Mouse (Mus musculus) right cerebral cortex, adult 2 months (tissue): ENCODE measurements around the gene Tectb.
"Not testable (repeated sequence)": the region's sequence is repeated elsewhere in the genome, so short reads cannot be mapped to it uniquely, and the experiment has no call there.

Experiments
- DNase-seq, 2 experiments: peaks; one replicate each; pipeline ENCODE4 v3.0.0; 2021 to 2022; ENCODE audit warnings: low spot score in 2 of 2

The Tectb gene

DNA sequence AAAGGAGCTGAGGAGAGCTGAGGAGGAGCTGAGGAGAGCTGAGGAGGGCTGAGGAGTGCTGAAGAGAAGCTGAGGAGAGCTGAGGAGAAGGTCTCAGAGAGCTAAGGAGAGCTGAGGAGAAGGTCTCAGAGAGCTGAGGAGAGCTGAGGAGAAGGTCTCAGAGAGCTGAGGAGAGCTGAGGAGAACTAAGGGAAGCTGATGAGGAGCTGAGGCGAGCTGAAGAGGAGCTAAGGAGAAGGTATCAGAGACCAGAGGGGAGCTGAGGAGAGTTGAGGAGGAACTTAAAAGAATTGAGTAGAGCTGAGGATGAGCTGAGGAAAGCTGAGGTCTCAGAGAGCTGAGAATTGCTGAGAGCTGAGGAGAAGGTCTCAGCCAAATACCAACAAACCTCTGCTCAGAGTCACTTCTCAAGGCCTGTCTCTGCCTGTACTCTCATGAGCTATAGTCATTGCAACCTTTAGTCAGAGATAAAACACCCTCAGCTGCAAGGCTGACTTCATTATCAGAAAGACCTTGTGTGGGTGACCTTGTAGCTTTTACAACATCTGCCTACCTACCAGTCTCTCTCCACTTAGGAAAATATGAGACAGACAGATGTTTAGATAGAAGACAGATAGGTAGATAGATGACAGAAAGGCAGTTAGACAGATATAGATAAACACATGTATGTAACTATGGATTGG lies 15.2 kb upstream of the Tectb start:
- DNase-seq = no peak

DNA sequence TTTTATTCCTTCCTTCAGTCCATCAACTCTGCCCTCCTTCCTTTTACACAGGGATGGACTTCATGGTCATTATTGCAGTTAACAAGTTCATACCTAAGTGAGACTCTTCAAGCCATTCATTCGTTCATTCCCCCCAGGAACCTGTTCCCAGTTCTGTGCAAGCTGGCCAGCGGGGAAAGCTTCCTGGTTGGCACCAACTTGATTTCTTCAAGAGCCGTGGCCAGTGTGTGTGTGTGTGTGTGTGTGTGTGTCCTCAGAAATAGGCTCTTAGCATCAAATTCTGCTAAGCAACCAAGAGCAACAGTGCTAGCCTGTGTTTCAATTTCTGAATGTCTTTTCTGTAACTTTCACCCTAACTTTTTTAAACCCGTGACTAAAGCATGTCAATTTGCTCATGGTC lies 14.6 kb upstream of the Tectb start:
- DNase-seq = no peak

DNA sequence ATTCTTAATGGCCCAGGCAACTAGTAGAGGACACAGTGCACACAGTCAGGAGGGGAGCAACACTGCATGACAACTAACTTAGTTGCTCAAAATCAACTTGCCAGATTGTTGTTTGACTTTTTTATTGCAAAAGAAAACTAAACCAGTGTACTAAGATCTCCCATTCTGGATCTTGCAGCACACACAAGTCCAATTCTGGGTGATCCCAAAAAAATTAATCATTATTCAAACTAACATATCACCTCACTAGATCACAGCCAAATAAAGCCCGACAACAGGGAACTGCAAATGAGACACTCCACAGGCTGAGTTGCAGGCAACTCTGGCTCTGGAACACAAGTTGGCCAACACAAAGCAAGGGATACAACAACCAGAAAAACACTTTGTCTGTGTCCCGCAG lies 13.8 kb upstream of the Tectb start:
- no peak for DNase-seq

DNA sequence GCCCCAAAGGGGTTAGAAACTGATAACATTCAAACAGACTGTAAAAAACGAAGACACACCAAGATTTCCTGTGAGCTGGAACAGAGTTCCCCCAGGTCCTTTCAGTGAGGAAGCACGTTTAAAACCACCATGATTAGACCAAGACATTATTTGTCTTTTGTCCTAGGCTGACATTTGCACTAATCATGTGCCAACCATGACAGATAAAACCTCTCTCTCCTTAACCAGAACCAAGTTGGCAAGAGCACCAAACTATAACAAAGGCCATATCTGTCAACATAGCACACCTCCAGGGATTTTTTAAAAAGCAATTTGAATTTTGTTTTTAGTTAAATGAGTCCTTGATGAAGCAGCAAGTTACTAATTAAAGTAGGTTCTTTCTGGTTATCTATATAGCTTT lies 12.8 kb upstream of the Tectb start:
- DNase-seq = no peak

DNA sequence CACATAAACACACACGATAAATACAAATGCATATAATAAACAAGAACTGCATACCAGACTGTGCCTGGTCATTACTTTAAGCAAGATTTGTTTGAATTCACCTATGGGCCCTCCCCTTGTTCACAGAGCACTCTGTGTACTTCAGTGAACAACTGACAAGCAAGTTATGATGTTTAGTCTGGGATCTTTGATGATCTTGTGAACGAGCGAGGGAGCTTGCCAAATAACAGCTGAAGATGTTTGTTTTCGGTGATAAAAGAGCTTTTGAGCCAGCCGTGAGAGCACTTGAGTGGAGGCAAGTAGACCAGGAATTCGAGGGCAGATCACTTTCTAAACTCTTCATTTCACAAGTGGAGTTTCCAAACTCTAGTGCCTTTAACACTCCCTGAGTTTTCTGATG lies 12.2 kb upstream of the Tectb start:
- no peak for DNase-seq

DNA sequence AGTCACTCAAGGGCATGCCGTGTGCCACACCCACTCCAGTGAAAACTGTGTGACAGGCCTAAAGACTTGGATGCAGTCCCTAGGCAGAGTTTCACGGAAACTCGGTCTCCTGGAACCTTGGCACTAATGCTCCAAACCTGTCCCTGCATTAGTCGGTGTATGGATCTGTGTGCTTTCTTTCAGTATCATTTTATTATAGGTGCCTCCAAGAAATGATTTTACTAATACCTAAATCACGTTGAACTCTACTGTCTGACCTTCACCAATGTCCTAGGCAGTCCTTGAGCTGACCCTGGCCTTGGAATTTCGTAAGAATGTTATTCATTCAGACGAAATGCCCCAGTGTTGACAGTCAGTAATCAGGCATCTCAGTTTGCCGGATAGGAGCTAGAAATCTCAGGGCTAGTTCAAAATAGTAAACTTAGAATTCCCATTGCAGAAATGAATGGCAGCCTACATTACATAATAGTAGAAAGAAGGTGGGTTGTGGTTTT lies 11.2 kb upstream of the Tectb start:
- not testable (repeated sequence) for DNase-seq

DNA sequence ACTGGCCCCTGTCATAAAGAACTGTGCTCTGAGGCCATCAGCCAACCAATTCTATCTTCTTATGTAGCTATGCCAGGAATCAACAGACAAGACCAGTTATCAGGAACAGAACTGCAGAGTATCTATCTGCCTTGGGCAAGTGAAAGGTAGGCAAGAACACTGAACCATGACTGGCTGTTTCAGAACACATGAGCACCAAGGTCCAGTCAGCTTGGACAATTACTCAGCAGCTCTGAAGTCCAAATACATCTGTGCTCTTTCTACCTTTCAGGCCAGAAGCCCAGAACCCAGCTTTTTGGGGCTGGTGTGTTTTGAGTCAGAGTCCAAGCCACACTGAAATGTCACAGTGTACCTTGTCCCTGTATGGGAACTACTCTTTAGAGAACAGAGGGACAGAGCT lies 10.1 kb upstream of the Tectb start:
- DNase-seq = no peak

DNA sequence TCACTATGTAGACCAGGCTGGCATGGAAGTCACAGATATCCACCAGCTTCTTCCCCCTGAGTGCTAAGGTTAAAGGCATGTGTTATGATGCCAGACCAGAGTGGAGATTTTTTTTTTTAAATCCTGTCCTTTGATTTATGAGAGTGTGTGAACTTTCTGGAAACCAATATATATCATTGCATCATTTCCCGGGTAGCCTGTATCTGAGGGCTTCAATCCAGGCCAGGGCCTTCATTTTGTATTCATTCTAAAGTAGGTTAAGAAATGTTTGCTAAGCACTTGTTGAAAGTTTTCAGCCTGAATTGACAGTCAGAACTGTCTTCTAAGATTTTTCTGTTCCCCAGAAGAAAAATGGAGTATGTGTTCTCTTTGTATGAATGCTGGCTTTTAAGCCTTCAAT lies 8.9 kb upstream of the Tectb start:
- no peak for DNase-seq

DNA sequence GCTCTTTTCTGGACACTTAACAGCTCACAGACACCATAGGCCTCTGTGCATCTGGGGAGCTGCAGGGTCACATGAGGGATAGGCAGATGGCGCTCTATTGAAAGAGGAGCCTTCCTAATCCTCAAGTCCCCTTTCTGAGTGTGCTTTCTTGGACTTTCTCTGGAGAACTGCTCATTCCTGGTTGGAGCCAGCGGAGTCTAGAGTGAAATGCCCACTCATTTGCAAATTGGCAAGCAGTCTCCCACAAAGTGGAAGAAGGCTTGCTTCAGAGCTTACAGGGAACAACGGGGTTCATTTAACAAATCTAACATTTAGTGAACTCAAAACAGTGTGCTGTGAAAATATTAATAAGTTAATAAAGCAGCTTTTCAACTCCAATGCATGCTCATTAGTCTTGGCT lies 3.4 kb upstream of the Tectb start:
- DNase-seq = peak in 1 of 2 experiments; percentile 14

DNA sequence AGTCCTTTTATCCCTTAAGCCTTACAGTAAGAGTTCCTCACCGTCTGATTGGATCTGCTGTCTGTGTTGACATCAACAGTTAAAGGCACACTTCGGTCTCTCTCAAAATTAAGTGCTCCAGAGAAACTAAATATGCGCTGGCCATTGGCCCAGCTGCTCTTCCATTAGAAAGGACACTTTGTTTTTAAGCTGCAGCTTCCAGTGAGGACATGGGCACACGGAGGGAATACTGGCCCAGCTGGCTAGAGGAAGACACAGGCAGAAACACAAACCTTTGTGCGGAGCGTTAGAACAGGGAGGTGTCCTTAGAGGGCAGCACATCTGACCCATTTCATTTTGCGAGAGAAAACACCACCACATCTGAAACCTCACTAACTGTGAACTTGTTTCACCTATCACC lies 3.9 kb downstream of the Tectb start:
- no peak for DNase-seq

DNA sequence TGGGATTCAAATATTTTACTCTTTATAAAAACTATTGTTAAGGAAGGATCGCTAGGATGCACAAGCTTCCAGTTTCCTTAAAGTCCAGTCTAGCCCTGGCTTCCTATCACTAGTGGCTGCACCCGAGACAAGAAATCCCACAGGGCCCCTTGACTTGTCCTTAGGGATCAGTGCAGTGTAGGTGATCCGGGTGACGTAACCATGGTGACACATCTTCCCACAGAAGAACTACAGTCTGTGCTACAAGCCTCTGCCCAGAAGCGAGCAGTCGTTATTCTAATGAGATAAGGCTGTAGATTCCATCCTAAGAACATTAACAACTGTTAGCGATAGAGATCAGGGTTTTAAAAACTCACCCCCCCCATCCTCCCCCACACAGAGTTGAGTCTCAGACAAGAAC lies 4.5 kb downstream of the Tectb start:
- no peak for DNase-seq

DNA sequence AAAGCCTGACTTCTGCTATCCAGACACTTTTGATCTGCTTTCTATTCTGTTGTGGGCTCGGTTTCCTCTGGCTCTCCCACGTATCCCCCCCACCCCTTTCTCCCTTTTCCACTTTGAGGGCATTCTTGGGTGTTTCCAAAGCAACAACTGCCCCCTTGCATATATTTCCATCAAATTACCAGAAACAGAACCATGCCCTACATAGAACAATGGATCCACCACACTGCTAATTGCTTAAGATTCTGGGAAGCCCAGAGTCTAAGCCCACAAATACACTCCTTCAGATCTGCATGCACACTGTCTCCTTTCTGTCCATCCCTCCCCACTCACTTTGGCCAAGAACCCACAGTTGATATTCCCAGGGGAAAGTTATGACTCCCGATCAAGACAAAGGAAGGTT lies 5.1 kb downstream of the Tectb start:
- DNase-seq = no peak

DNA sequence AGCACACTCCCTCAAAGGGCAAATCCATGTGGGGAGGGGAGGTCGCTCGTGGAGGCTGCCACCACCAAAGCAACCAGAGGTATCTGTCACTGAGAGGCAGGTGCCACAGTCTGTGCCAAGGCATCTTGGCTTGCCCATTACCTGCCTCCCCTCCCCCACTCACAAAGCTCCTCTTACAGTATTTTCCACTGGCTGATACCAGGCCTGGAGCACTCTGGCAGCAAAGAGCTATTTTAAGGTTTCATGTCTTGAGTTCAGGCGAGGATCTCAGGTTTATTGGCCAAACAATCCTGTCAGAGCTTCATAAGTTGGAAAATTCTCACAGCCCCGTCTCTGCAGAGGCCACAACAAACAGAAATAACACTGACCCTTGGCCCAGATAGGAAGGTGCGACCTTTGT lies 9.5 kb downstream of the Tectb start:
- no peak for DNase-seq

DNA sequence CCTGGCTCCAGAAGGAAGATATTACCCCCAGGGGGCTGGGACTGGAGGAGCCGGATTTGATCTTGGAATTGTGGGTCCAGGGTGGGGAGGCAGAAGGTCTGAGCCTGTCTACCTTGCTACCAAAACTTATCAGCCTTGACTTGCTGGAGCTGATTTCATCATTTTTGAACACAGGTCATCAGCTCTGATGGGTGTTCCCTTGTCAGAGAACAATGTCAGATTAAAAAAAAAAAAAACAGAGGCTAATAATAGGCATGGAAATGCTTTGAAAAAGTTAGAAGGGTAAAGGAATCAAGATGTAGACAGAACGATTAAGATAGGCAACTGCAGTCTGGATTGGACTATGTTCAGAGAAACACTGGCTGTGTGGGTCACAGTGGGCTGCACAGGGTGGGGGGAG lies 11.1 kb downstream of the Tectb start:
- DNase-seq = no peak

DNA sequence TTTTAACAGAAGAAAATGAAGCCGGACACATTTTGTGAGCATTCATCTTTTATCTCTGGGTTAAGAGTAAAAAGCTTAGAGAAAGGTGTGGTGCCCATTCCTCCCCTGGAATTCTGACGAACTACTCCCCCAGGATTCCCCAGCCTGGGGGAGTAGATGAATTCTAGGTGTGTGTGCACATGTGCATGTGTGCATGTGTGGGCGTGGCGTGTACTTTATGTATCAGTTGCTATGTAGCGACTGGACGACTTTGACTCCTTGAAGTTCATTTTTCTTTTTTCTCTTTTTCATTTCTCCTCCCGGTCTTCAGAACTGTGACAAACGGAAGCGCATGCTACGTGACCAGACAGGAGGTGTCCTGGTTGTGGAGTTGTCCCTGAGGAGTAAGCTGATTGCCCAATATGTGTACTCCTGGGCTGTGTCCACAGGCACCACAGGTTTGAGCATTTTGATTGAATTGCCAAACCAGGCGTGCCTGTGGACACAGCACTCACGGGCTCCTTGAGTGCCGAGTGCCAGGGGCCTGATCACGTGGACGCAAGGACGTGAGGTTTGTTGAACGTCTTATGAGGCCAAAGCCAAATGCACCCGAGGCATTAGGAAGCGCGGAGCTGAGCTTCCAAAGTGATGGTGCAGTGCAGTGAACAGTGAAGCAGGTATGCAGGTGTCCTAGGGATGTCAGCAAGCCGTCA lies 11.9 kb downstream of the Tectb start:
- no peak for DNase-seq

DNA sequence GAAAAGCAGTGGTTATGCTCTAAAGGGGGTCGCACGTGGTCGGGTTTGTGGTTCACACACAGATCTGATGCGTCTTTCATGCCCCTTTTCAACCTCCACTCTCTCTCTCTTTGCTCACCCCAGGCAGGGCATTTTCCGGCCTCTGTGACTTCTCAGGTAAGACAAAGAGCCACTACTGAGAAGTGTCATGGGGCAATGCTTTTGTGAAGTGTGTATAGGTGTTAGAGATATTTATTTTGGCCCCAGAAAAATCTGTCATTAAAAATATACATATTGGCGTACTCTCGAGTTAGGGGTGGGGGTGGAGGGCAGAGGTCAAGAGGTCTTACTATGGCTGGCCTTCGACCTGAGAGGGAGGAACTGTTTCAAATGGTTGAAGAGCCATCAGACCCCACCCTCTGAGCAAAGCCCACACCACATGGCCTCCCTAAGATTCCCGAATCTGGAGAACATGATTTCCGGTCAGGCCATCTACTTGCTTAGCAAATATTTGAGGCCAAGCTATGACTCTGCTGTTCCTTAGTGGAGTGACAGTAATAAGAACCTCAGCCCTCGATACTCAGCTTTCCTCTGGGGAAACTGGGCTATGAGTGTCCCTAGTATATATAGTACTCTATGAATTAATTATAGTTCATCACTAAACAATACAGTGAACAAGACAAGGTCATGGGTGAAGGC lies 13.3 kb downstream of the Tectb start:
- no peak for DNase-seq

DNA sequence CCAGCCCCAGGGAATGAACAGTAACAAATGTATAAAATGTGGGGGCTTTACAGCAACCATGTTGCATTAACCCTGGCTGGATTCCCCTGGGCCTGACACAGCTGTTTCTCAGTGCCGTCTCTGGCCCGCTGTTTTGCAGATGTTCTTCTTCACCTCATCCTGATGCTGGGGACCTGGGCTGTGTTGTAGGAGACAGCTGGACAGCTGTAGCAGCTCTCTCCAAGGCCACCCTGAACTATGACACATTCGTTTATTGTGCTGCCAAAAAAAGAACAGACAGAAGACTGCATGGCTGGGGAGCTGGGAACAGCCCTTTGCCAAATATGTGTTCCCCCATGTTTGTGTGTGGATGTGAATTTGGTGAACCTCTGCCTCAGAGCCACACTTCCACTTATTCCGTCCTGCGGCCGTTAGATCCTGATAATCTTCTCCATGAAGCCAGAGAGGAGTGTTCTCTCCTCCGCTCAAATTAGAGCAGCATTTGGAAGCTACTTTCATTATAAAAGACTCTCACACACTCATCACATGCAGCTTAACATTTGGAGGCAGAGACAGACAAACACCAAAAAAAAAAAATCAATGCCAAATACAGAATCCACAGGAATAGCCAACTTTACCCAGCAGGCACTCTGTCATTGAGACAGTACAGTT lies 14.1 kb downstream of the Tectb start:
- DNase-seq = no peak

DNA sequence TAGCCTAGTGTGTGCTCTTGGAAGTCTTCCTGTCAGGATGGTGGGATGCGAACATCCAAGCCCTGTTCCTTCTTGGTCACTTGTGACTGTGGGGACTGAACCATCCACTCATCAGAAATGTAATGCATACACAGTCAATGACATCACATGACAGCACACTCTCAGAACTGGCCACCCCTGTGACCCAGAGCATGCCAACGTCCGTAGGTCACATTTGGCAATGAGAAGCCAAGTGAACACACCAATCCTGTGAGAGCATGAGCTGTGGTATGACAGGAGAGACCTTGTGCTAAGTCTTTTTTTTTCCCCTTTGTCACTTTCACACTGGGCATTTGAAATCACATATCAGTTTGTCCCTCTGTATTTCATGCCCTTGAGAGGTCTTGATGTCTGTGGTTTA lies 15.0 kb downstream of the Tectb start:
- no peak for DNase-seq

DNA sequence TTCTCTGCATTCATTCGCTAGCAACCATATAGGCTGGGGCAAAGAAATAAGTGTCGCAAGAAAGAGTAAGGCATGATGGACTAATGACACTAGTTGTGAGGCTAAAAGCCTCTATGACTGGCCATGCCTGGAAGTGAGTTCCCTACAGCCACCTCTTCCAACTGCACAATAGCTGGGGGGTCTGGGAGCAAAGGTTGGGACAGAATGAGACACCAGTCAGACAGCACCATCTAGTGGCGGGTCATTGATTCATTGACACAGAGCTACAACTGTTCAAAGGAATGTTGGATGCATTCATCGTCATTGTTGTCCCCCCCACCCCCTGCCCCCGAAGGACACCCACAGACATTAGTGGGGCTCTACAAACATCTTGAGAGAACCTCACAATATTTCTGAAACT lies 17.8 kb downstream of the Tectb start:
- DNase-seq = peak; percentile 75 to 76

DNA sequence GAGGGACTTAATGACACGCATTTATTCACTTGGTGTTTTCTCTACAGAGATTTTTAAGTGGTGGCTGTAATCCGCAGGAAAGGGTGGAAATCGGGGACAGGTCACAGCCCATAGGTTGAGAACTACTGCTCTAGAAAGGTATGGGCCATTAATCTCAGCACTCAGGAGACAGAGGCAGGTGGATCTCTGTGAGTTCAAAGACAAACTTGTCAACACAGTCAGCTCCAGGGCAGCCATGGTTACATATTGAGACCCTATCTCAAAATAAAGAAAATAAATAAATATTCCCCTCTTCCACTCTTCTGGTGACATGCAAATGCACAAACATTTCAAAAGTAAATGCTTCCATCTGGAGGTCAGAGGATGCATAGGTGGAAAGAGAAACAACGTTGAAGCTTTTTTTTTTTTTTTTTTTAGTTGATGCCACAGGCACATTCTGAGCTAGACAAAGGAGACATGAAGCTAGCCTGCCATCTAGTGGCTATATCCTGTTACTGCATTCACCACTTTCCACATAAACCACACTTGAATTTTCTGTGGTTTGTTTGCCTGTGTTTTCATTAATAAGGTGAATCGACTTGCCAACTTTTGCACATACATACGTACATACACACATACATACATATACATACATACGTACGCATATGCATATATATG lies 26.1 kb downstream of the Tectb start:
- DNase-seq = peak; percentile 65 to 72

DNA sequence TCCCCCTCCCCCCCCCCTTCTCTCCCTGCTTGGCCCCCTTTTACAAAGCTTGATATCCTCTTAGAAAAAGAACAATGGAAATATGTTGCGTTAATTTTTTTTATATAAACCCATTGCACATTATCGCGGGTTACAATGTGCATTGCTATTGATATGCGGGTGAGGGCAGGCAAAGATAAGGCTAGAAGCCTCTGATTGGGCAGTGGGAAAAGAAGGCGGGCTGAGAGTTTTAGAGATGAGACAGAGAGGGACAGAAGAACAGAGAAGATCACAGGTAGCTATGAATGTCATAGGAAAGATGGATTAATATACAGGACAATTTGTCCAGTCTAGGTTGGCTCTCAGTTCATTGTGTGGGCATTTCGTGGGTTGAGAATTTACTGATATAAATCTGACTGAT lies 26.7 kb downstream of the Tectb start:
- no peak for DNase-seq
